21 mouse cellular contexts compared by ENCODE assay signal in genomic region chr3:105896811-105897210, GRCm38 (mm10). TPM values are rescaled to one million over a fixed set of nuclear protein-coding genes. Genes with fewer than 3 reads are reported as not detected.
A peak's percentile ranks its signal among the peaks of the same experiment; 100 is the strongest.
DNase-seq lines count a peak whose midpoint lies in the region; ATAC-seq lines count a peak whose summit lies in the region.
"Had no signal": no experiment of that assay in that cellular context is flagged by ENCODE, and none has a peak within 500 bp of the region (broad histone marks: within the 10 kb centered on the region; RNA-seq: fewer than 3 reads in every experiment).

No protein-coding gene starts in this region.

- H3K9ac ChIP-seq in heart, embryonic 11.5 days (ENCODE audit: low read depth, low read length): no peak overlapping the region
- H3K9ac ChIP-seq: embryonic facial prominence, embryonic 12.5 days; forebrain, embryonic 13.5 days; forebrain, embryonic 15.5 days; forebrain, postnatal 0 days had no signal

- no peak overlapping the region for H3K4me2 ChIP-seq in heart, embryonic 11.5 days
- H3K4me2 ChIP-seq: embryonic facial prominence, embryonic 12.5 days; forebrain, embryonic 13.5 days; forebrain, embryonic 15.5 days had no signal

- no peaks in the 10 kb centered on the region for H3K9me3 ChIP-seq in heart, embryonic 10.5 days
- H3K9me3 ChIP-seq in heart, embryonic 11.5 days (replicated peaks; ENCODE audit: control insufficient read depth, low read length): no peaks in the 10 kb centered on the region
- H3K9me3 ChIP-seq: embryonic facial prominence, embryonic 10.5 days; embryonic facial prominence, embryonic 12.5 days; forebrain, embryonic 13.5 days; forebrain, embryonic 15.5 days had no signal

- ATAC-seq in heart, embryonic 11.5 days (replicated peaks; ENCODE audit: insufficient number of reproducible peaks, low FRiP score, low TSS enrichment): no peak
- ATAC-seq: activated CD4-positive, CD25-positive, alpha-beta regulatory T cell, adult 4 months; forebrain, embryonic 13.5 days; forebrain, embryonic 15.5 days; forebrain, postnatal 0 days had no signal

- DNase-seq in heart, embryonic 10.5 days (ENCODE audit: low spot score): peak; percentile 68
- peak; percentile 6 for DNase-seq in urinary bladder, adult 2 months (ENCODE audit: low spot score)
- no peak for DNase-seq in urinary bladder, postnatal 10 days (ENCODE audit: low spot score)
- DNase-seq in thymus, postnatal 25 days: no peak
- DNase-seq: adrenal gland, adult 8-10 months; adrenal gland, postnatal 14 days; adrenal gland, postnatal 36 days; cerebellum, adult 11-12 months; cerebellum, adult 2 months; cerebellum, adult 9-10 months; cerebellum, postnatal 10 days; cerebellum, postnatal 25 days; forebrain, postnatal 0 days had no signal

- no peaks in the 10 kb centered on the region for H3K36me3 ChIP-seq in heart, embryonic 10.5 days
- H3K36me3 ChIP-seq in heart, embryonic 11.5 days (ENCODE audit: control insufficient read depth, insufficient read depth, low read length): no peaks in the 10 kb centered on the region
- H3K36me3 ChIP-seq: embryonic facial prominence, embryonic 10.5 days; embryonic facial prominence, embryonic 12.5 days; forebrain, embryonic 15.5 days had no signal

- peaks cover 42% of the 10 kb centered on the region for H3K4me1 ChIP-seq in heart, embryonic 10.5 days
- H3K4me1 ChIP-seq in heart, embryonic 11.5 days (ENCODE audit: control insufficient read depth, insufficient read depth, low read length): peaks cover 26% of the 10 kb centered on the region
- H3K4me1 ChIP-seq: forebrain, embryonic 15.5 days had no signal

- H3K27me3 ChIP-seq in heart, embryonic 10.5 days (ENCODE audit: insufficient read depth, poor library complexity, severe bottlenecking): peaks cover 12% of the 10 kb centered on the region
- H3K27me3 ChIP-seq in heart, embryonic 11.5 days (ENCODE audit: control insufficient read depth, insufficient read depth, low read length): peaks cover 8% of the 10 kb centered on the region; the same call in 1 of the 2 replicates
- H3K27me3 ChIP-seq: embryonic facial prominence, embryonic 12.5 days; forebrain, embryonic 13.5 days; forebrain, embryonic 15.5 days had no signal

- WGBS in heart, embryonic 10.5 days: 84% methylated on average over 3 of the region's 3 CpGs
- WGBS in heart, embryonic 11.5 days (ENCODE audit: insufficient replicate concordance): 76% methylated on average over 3 of the region's 3 CpGs

- H3K27ac ChIP-seq in heart, embryonic 10.5 days: no peak overlapping the region
- H3K27ac ChIP-seq in heart, embryonic 11.5 days (ENCODE audit: low read depth, low read length): no peak overlapping the region
- H3K27ac ChIP-seq: embryonic facial prominence, embryonic 10.5 days; embryonic facial prominence, embryonic 12.5 days; forebrain, embryonic 13.5 days; forebrain, embryonic 15.5 days had no signal

- H3K4me3 ChIP-seq in heart, embryonic 10.5 days: no peak overlapping the region
- H3K4me3 ChIP-seq in heart, embryonic 11.5 days (ENCODE audit: low read depth, low read length): no peak overlapping the region
- H3K4me3 ChIP-seq: embryonic facial prominence, embryonic 10.5 days; embryonic facial prominence, embryonic 12.5 days; forebrain, embryonic 13.5 days; forebrain, embryonic 15.5 days had no signal

RNA-seq across cellular contexts. Expression of gene Tmigd3, which starts 26.1 kb away (rescaled TPM):
- 0.70 and 0.73 TPM in 2 replicates for polyA plus RNA-seq in heart, embryonic 10.5 days (2016; fragmentation: Nextera tagmentation; extraction: Ambion mirVana)
- 0.33 and 0.46 TPM in 2 replicates for polyA plus RNA-seq in heart, embryonic 11.5 days (2014; fragmentation: Nextera tagmentation; extraction: Ambion mirVana)
- 0.13 and 0.14 TPM in 2 replicates for polyA plus RNA-seq in urinary bladder, adult 2 months (2012; rRNA removed)
- polyA plus RNA-seq: activated CD4-positive, CD25-positive, alpha-beta regulatory T cell, adult 4 months; C2C12; embryonic facial prominence, embryonic 10.5 days; embryonic facial prominence, embryonic 12.5 days; forebrain, embryonic 13.5 days; forebrain, postnatal 0 days had no signal

RNA-seq across cellular contexts. Expression of gene Adora3, which starts 26.2 kb away (rescaled TPM):
- polyA plus RNA-seq in heart, embryonic 10.5 days (2016; fragmentation: Nextera tagmentation; extraction: Ambion mirVana): not detected in 2 replicates
- polyA plus RNA-seq in heart, embryonic 11.5 days (2014; fragmentation: Nextera tagmentation; extraction: Ambion mirVana): 0.10 TPM in 1 of 2 replicates, not detected in the other
- 0.41 and 0.53 TPM in 2 replicates for polyA plus RNA-seq in urinary bladder, adult 2 months (2012; rRNA removed)
- polyA plus RNA-seq: C2C12; embryonic facial prominence, embryonic 10.5 days; forebrain, embryonic 11.5 days had no signal

RNA-seq across cellular contexts. Expression of gene I830077J02Rik, which starts 35.7 kb away (rescaled TPM):
- polyA plus RNA-seq in heart, embryonic 10.5 days (2016; fragmentation: Nextera tagmentation; extraction: Ambion mirVana): 2.0 and 3.4 TPM in 2 replicates
- polyA plus RNA-seq in heart, embryonic 11.5 days (2014; fragmentation: Nextera tagmentation; extraction: Ambion mirVana): 2.6 and 2.9 TPM in 2 replicates
- 0.58 and 0.78 TPM in 2 replicates for polyA plus RNA-seq in urinary bladder, adult 2 months (2012; rRNA removed)

Comparison
In these comparisons a context has a peak if more than half of its experiments do, and no peak if none do; other contexts are left out.
1. DNase-seq: peak in heart, embryonic 10.5 days (single experiment) and urinary bladder, adult 2 months (single experiment); none in urinary bladder, postnatal 10 days (single experiment) and thymus, postnatal 25 days (single experiment).